Mouse (Mus musculus): ENCODE results near the gene Ccne1.

The Ccne1 gene

DNA sequence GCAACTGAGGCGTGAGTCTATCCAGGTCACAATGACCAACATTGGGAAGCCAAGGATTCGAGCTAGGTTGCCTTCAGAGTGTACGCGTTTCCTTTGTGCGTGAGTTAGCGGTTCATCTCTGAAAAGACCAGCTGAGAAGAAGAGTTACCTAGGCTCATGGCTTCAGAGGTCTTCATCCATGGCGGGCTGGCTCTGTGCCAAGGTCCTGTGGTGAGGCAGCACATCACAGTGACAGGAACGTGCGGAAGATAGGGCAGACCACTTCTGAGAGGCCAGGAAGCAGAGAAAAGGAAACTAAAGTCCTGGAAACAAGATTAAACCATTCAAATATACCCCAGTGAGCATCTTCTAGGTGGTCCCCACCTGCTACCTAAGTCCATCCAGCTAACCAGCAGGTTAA lies 53.1 kb downstream of the Ccne1 start:
- no peak for DNase-seq (ENCODE audit: low spot score)

Measured in lung, postnatal 25 days (tissue).